Comparison of ENCODE assay signal across 8 mouse cellular contexts in the genomic region with DNA sequence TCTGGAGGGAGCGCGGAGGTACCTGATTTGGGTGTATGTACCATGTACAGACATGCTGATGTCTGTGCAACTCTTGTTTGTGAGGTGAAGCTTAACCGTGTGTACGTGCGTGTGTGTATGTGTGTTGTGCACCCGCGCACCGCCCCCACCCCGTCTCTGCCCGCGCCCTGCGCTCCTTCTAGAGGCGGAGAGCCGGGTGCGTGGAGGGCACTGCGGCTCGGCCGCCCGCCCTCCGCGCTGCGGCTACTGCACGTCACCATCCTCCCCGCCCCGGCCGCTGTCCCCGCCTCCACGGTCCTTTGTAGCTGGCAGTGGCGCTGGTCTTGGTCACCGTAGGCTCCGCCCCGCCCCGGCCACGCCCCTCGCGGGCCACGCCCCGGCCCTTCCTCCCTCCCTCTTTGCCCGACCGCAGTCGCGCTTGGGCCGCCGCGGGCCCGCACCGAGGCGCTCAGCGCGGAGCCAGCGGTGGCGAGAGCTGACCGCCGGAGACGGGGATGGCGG. TPM values are rescaled to one million over a fixed set of nuclear protein-coding genes. Genes with fewer than 3 reads are reported as not detected.
DNase-seq lines count a peak whose midpoint lies in the region; ATAC-seq lines count a peak whose summit lies in the region.

TSS of gene Crmp1 (plus strand) at position 290 of the 501 bp plus-strand sequence.

- peak within 1 kb of the TSS; percentile 39 for H3K4me3 ChIP-seq in heart, embryonic 11.5 days (ENCODE audit: low read depth, low read length)
- H3K4me3 ChIP-seq in hindbrain, embryonic 15.5 days: peak within 1 kb of the TSS; percentile 58
- peak within 1 kb of the TSS; percentile 46 for H3K4me3 ChIP-seq in limb, embryonic 12.5 days (replicated peaks)

- H3K27me3 ChIP-seq in heart, embryonic 11.5 days (ENCODE audit: control insufficient read depth, insufficient read depth, low read length): peaks cover 71% of the 10 kb centered on the region
- no peaks in the 10 kb centered on the region for H3K27me3 ChIP-seq in hindbrain, embryonic 15.5 days
- H3K27me3 ChIP-seq in limb, embryonic 12.5 days: peaks cover 83% of the 10 kb centered on the region

- 0 out of 2 replicates have a peak, but pooled peaks have one; percentile 48 for ATAC-seq in heart, embryonic 11.5 days (replicated peaks; ENCODE audit: insufficient number of reproducible peaks, low FRiP score, low TSS enrichment)
- peak; percentile 86 for ATAC-seq in hindbrain, embryonic 15.5 days (ENCODE audit: low FRiP score, low read depth)
- peak; percentile 37; the same call in 1 of the 2 replicates for ATAC-seq in limb, embryonic 12.5 days (ENCODE audit: insufficient number of reproducible peaks, insufficient read depth, low FRiP score, low TSS enrichment, low read depth)

- WGBS in heart, embryonic 11.5 days (ENCODE audit: insufficient replicate concordance): 3% methylated on average over 46 of the region's 56 CpGs
- WGBS in hindbrain, embryonic 15.5 days: 2% methylated on average over 52 of the region's 56 CpGs
- WGBS in limb, embryonic 12.5 days: 1% methylated on average over 52 of the region's 56 CpGs

- peak within 1 kb of the TSS; percentile 67 for H3K4me2 ChIP-seq in heart, embryonic 11.5 days
- peak within 1 kb of the TSS; percentile 83 for H3K4me2 ChIP-seq in hindbrain, embryonic 15.5 days
- peak within 1 kb of the TSS; percentile 81 for H3K4me2 ChIP-seq in limb, embryonic 12.5 days

- no peaks in the 10 kb centered on the region for H3K36me3 ChIP-seq in heart, embryonic 11.5 days (ENCODE audit: control insufficient read depth, insufficient read depth, low read length)
- H3K36me3 ChIP-seq in hindbrain, embryonic 15.5 days: no peaks in the 10 kb centered on the region
- no peaks in the 10 kb centered on the region for H3K36me3 ChIP-seq in limb, embryonic 12.5 days

- no peaks in the 10 kb centered on the region for H3K9me3 ChIP-seq in heart, embryonic 11.5 days (replicated peaks; ENCODE audit: control insufficient read depth, low read length)
- no peaks in the 10 kb centered on the region for H3K9me3 ChIP-seq in hindbrain, embryonic 15.5 days
- H3K9me3 ChIP-seq in limb, embryonic 12.5 days: no peaks in the 10 kb centered on the region

- H3K4me1 ChIP-seq in heart, embryonic 11.5 days (ENCODE audit: control insufficient read depth, insufficient read depth, low read length): peaks cover 24% of the 10 kb centered on the region
- H3K4me1 ChIP-seq in hindbrain, embryonic 15.5 days (replicated peaks): peaks cover 43% of the 10 kb centered on the region
- peaks cover 44% of the 10 kb centered on the region for H3K4me1 ChIP-seq in limb, embryonic 12.5 days (replicated peaks)

- DNase-seq in heart, adult 9 months (ENCODE audit: low spot score in 2 of 2): no peak
- DNase-seq in adrenal gland, adult 2 months: peak; percentile 65
- DNase-seq in embryo, embryonic 9.5 days (ENCODE audit: extremely low spot score): peak; percentile 92
- DNase-seq in retina, adult 2 months (ENCODE audit: low read depth, low spot score): peak; percentile 64
- no peak for DNase-seq in spleen, adult 12 weeks (ENCODE audit: low spot score)

- no peak within 1 kb of the TSS for H3K27ac ChIP-seq in heart, embryonic 11.5 days (ENCODE audit: low read depth, low read length)
- H3K27ac ChIP-seq in hindbrain, embryonic 15.5 days (replicated peaks): peak within 1 kb of the TSS; percentile 97
- no peak within 1 kb of the TSS for H3K27ac ChIP-seq in limb, embryonic 12.5 days

- no peak within 1 kb of the TSS for H3K9ac ChIP-seq in heart, embryonic 11.5 days (ENCODE audit: low read depth, low read length)
- peak within 1 kb of the TSS; percentile 93 for H3K9ac ChIP-seq in hindbrain, embryonic 15.5 days
- no peak within 1 kb of the TSS for H3K9ac ChIP-seq in limb, embryonic 12.5 days (replicated peaks)

RNA-seq across cellular contexts. Expression of gene Crmp1, which starts in this region (rescaled TPM):
- 11.4 and 11.8 TPM in 2 replicates for polyA plus RNA-seq in heart, embryonic 11.5 days (2014; fragmentation: Nextera tagmentation; extraction: Ambion mirVana)
- 1 to 10 TPM; 7.2 to 9.7 TPM for total RNA-seq in adrenal gland, adult 2 months (2021)
- 8.7 and 9.9 TPM in 2 replicates for polyA plus RNA-seq in adrenal gland, adult 2 months (2012; rRNA removed)
- 784 and 959 TPM in 2 replicates for polyA plus RNA-seq in hindbrain, embryonic 15.5 days (2015; fragmentation: Nextera tagmentation; extraction: Ambion mirVana)
- polyA plus RNA-seq in limb, embryonic 12.5 days (2016; fragmentation: Nextera tagmentation; extraction: Ambion mirVana): 18.9 and 19.2 TPM in 2 replicates

Comparison
In these comparisons a context has a peak if more than half of its experiments do, and no peak if none do; other contexts are left out.
1. RNA of gene Crmp1 (polyA plus RNA-seq): 784 to 959 TPM in hindbrain, embryonic 15.5 days; 18.9 to 19.2 TPM in limb, embryonic 12.5 days, 11.4 to 11.8 TPM in heart, embryonic 11.5 days and 8.7 to 9.9 TPM in adrenal gland, adult 2 months; every median in the first group is over 10 times any median in the second.
2. DNase-seq: peak in adrenal gland, adult 2 months (single experiment), embryo, embryonic 9.5 days (single experiment) and retina, adult 2 months (single experiment); none in heart, adult 9 months (0 of 2) and spleen, adult 12 weeks (single experiment).
3. Peak in every context shown above with its lines, with median percentiles within 50 percentile points of each other: ATAC-seq, H3K4me2 ChIP-seq and H3K4me3 ChIP-seq.